Mouse (Mus musculus) intestine, embryonic 16.5 days (tissue): ENCODE measurements at regions not wholly inside any gene's neighbourhood (a gene's known extent, or its start where the extent isn't known, plus 50 kb on each side); places are given as distances from the start of the nearest gene placed in this dataset.
A peak's percentile ranks its signal among the peaks of the same experiment; 100 is the strongest.

Experiments
- ATAC-seq: fragments of 200-750 bp; cut with Nextera tagmentation; 2 replicates; pipeline ENCODE4 v1.8.0; 2017; ENCODE audit warnings: moderate TSS enrichment, moderate library complexity
- H3K27ac ChIP-seq: fragments of 300-500 bp; sonication (generic); 2 replicates; pipeline ENCODE4 v1.5.1; 2014; ENCODE audit warnings: mild to moderate bottlenecking, low read length
- H3K27me3 ChIP-seq: fragments of 300-500 bp; sonication (generic); replicated peaks from 2 replicates; pipeline ENCODE4 v1.6.1; 2014; ENCODE audit warnings: low read length, control low read depth, mixed read lengths; ENCODE audit not compliant: control insufficient read depth, insufficient read depth
- H3K36me3 ChIP-seq: fragments of 300-500 bp; sonication (generic); 2 replicates; pipeline ENCODE4 v1.6.1; 2014; ENCODE audit warnings: low read length, control low read depth; ENCODE audit not compliant: control insufficient read depth, insufficient read depth
- H3K4me1 ChIP-seq: fragments of 300-500 bp; sonication (generic); 2 replicates; pipeline ENCODE4 v1.6.1; 2014; ENCODE audit warnings: low read length, control low read depth, mixed read lengths; ENCODE audit not compliant: control insufficient read depth, insufficient read depth
- H3K4me2 ChIP-seq: fragments of 300-500 bp; sonication (generic); 2 replicates; pipeline ENCODE4 v1.6.1; 2014; ENCODE audit warnings: low read depth, low read length, control low read depth
- H3K4me3 ChIP-seq: fragments of 300-500 bp; sonication (generic); 2 replicates; pipeline ENCODE4 v1.5.1; 2014; ENCODE audit warnings: mild to moderate bottlenecking, low read length
- H3K9ac ChIP-seq: fragments of 300-500 bp; sonication (generic); 2 replicates; pipeline ENCODE4 v1.6.1; 2014; ENCODE audit warnings: low read depth, low read length
- H3K9me3 ChIP-seq: fragments of 300-500 bp; sonication (generic); 2 replicates; pipeline ENCODE4 v1.6.1; 2016; ENCODE audit warnings: low read length, control low read depth; ENCODE audit not compliant: control insufficient read depth
- WGBS: fragments of 180-500 bp; shearing (Covaris S2); extraction: QIAGEN DNeasy Blood & Tissue Kit; methylation state at CpG from one replicate; pipeline ENCODE4 v1.1.7; 2014; 5-methylcytosine and 5-hydroxymethylcytosine counted together

GRCm38 (mm10) chr16:52818976-52819375 is 365.1 kb upstream of the Alcam start:
- no peak overlapping the region for H3K9ac ChIP-seq
- no peak overlapping the region for H3K27ac ChIP-seq
- 75% methylated on average over 1 of the region's 1 CpGs for WGBS
- H3K4me3 ChIP-seq = no peak overlapping the region
- no peaks in the 10 kb centered on the region for H3K9me3 ChIP-seq
- ATAC-seq = no peak
- no peak overlapping the region for H3K4me2 ChIP-seq
- no peaks in the 10 kb centered on the region for H3K36me3 ChIP-seq
- no peaks in the 10 kb centered on the region for H3K27me3 ChIP-seq
- no peaks in the 10 kb centered on the region for H3K4me1 ChIP-seq

DNA sequence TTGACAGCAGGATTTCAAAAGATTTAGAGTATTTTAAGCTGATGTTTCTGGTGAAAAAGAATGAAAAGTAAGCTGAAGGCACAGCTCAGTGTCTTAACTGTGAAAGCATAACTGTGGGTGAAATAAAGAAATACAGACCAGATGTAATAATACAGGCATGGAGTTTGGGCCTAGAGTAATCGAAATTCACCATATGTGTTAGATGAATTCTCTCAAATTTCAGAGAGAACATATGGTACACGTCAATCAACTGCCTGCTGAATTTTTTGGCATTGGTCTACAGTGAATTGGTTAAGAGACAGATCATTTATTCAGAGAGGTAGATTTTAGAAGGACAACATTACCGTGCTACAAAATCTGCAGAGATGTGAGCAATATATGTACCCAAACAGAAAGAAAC is 357.3 kb upstream of the Alcam start:
- H3K36me3 ChIP-seq = no peaks in the 10 kb centered on the region
- H3K27me3 ChIP-seq = no peaks in the 10 kb centered on the region
- no peak for ATAC-seq
- no peak overlapping the region for H3K4me2 ChIP-seq
- no peak overlapping the region for H3K9ac ChIP-seq
- H3K9me3 ChIP-seq = no peaks in the 10 kb centered on the region
- no peak overlapping the region for H3K27ac ChIP-seq
- 78% methylated on average over 3 of the region's 3 CpGs for WGBS
- H3K4me1 ChIP-seq = no peaks in the 10 kb centered on the region
- no peak overlapping the region for H3K4me3 ChIP-seq

GRCm38 (mm10) chr16:52804365-52804764 is 350.5 kb upstream of the Alcam start:
- H3K27me3 ChIP-seq = no peaks in the 10 kb centered on the region
- no peak for ATAC-seq

DNA sequence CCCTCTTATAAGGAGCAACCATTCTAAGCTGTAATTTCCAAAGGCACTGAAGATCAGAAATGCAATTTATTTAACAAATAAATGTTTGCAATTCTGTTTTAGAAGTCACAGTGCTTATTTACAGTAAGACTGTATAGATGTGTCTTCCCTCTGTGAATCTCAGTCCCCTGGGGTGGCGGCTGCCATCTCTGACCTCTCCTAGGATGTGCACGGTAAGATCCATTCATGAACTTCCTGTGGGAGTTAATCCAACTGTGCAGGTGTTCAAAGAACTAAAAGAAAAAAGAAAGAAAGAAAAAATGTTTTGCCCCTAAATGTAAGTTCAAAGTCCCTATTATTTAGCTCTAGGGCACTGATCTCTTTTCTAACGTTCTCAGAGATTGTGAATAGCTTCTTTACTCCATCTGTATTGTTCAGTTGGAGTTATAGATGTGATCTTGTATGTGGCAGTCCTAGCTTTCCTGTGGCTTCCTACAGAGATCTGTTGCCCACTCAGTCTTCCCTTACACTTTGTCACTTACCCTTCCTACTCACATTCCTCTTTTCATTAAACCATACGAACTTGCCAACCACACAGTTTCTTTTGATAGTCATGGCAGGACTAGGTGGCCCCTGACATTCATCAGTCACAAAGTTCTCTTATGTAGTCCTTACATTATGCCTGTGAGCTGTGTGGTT is 346.0 kb upstream of the Alcam start:
- Histone ChIP-seq H3K27me3 (no peaks in the 10 kb centered on the region), H3K4me2 (no peak overlapping the region), H3K9me3 (no peaks in the 10 kb centered on the region), H3K4me3 (no peak overlapping the region), H3K36me3 (no peaks in the 10 kb centered on the region), H3K9ac (no peak overlapping the region), H3K4me1 (no peaks in the 10 kb centered on the region), H3K27ac (no peak overlapping the region)
- no peak for ATAC-seq
- WGBS = 61% methylated on average over 4 of the region's 4 CpGs

More at GRCm38 (mm10) chr16:52804365-52804764, 350.5 kb upstream of the Alcam start:
- Histone ChIP-seq H3K9me3 (no peaks in the 10 kb centered on the region), H3K4me3 (no peak overlapping the region), H3K9ac (no peak overlapping the region), H3K27ac (no peak overlapping the region), H3K36me3 (no peaks in the 10 kb centered on the region), H3K4me2 (no peak overlapping the region), H3K4me1 (no peaks in the 10 kb centered on the region)

- WGBS = 83% methylated on average over 1 of the region's 1 CpGs
- Histone ChIP-seq H3K4me1 (no peaks in the 10 kb centered on the region), H3K4me2 (no peak overlapping the region), H3K36me3 (no peaks in the 10 kb centered on the region), H3K9me3 (no peaks in the 10 kb centered on the region), H3K4me3 (no peak overlapping the region), H3K9ac (no peak overlapping the region), H3K27ac (no peak overlapping the region), H3K27me3 (no peaks in the 10 kb centered on the region)
- no peak for ATAC-seq
Observed at GRCm38 (mm10) chr16:52795184-52795583, 341.3 kb upstream of the Alcam start.

- no peak overlapping the region for H3K4me3 ChIP-seq
- no peaks in the 10 kb centered on the region for H3K36me3 ChIP-seq
- H3K4me2 ChIP-seq = no peak overlapping the region
- H3K27me3 ChIP-seq = no peaks in the 10 kb centered on the region
- no peak overlapping the region for H3K27ac ChIP-seq
- WGBS = 68% methylated on average over 1 of the region's 1 CpGs
- H3K9me3 ChIP-seq = no peaks in the 10 kb centered on the region
- H3K9ac ChIP-seq = no peak overlapping the region
- no peak for ATAC-seq
- H3K4me1 ChIP-seq = no peaks in the 10 kb centered on the region
Observed at GRCm38 (mm10) chr16:52789946-52790345, 336.1 kb upstream of the Alcam start.

DNA sequence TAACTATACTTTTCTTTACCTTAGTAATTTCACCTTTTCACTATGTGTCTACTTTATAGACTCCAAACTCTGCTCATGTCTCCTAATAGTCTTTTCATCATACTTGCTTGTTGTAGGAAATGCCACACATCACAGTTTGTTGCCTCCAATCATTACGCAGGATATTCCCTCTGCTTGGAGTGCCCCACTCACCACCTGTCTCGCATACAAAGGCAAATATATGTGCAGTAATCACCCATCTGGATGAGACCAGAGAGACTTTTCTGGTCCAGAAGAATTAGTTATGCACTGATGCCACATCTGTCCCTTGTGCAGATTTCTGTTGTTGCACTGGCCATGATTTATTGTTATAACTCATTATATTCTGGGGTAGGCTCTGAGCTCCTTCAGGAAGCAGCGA is 293.9 kb upstream of the Alcam start:
- H3K9me3 ChIP-seq = no peaks in the 10 kb centered on the region
- no peak overlapping the region for H3K27ac ChIP-seq
- H3K4me3 ChIP-seq = no peak overlapping the region
- H3K4me1 ChIP-seq = no peaks in the 10 kb centered on the region
- H3K36me3 ChIP-seq = no peaks in the 10 kb centered on the region
- no peak overlapping the region for H3K9ac ChIP-seq
- no peaks in the 10 kb centered on the region for H3K27me3 ChIP-seq
- H3K4me2 ChIP-seq = no peak overlapping the region
- ATAC-seq = no peak
- 89% methylated on average over 3 of the region's 3 CpGs for WGBS

DNA sequence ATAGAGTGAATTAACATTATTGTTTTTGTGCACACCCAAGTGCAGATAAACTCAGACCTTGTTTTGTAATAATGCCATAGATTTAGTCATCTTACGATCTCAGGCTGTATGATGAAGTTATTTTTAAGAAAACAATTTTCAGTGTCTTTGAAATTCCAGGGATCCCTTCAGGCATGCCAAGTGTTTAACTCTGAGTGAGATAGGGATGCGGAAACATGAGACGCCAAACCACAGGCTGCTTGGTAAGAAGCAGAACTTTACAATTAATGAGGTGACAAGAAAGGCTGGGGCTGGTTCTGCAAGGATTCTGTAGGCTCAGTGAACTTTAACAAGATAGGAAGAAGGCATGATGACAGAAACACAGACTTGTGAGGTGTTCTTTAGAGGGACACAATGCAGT is 292.3 kb upstream of the Alcam start:
- Histone ChIP-seq H3K27ac (no peak overlapping the region), H3K4me1 (no peaks in the 10 kb centered on the region), H3K4me3 (no peak overlapping the region), H3K27me3 (no peaks in the 10 kb centered on the region), H3K9me3 (no peaks in the 10 kb centered on the region), H3K4me2 (no peak overlapping the region), H3K9ac (no peak overlapping the region), H3K36me3 (no peaks in the 10 kb centered on the region)
- WGBS = 49% methylated on average over 3 of the region's 3 CpGs
- ATAC-seq = no peak

DNA sequence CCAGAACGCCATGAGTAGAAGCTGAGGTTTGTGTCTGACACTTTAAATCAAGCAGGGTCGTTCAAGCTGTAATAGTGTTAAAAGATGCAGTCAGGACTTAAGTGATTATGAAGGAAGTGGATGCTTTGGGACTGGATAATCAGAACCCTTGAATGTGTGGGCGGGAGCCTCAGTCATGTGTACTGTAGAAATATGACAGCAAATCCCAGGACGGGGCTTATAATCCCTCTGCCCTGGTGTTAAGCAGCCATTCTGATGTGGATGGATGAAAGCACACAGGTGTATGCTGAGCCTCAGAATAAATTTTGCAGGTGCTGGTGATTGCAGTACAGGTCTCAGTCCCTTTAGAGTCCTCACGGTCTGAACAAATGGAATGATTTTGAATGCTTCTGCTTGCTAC is 290.8 kb upstream of the Alcam start:
- Histone ChIP-seq H3K36me3 (no peaks in the 10 kb centered on the region), H3K4me3 (no peak overlapping the region), H3K4me2 (no peak overlapping the region), H3K27ac (no peak overlapping the region), H3K27me3 (no peaks in the 10 kb centered on the region), H3K4me1 (no peaks in the 10 kb centered on the region), H3K9me3 (no peaks in the 10 kb centered on the region), H3K9ac (no peak overlapping the region)
- WGBS = 80% methylated on average over 5 of the region's 5 CpGs
- ATAC-seq = no peak

DNA sequence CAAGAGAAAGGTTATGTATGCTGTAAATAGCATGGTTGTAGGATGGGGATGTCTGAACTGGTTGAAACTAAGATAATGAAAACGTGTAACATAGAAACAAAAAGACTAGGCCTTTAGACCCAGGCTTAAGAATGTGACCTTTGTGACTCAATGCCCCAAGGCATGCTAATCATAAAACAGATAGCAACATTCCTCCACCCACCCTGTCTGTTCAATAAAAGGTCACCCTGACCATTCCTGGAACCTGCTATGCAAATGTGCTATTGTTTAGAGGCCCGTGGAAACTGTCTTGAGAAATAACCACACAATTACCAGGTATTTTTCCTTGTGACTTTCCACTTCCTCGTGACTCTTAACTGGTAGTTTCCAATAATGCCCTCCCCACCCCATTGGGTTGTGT is 288.3 kb upstream of the Alcam start:
- no peaks in the 10 kb centered on the region for H3K27me3 ChIP-seq
- ATAC-seq = peak; percentile 60
- no peak overlapping the region for H3K27ac ChIP-seq
- H3K9ac ChIP-seq = no peak overlapping the region
- H3K4me2 ChIP-seq = no peak overlapping the region
- WGBS = 66% methylated on average over 3 of the region's 3 CpGs
- H3K36me3 ChIP-seq = no peaks in the 10 kb centered on the region
- H3K4me1 ChIP-seq = no peaks in the 10 kb centered on the region
- no peak overlapping the region for H3K4me3 ChIP-seq
- H3K9me3 ChIP-seq = no peaks in the 10 kb centered on the region
